Mouse (Mus musculus) monocyte, adult 59 days (primary cell): ENCODE data around the gene Aldh8a1. TPM values are rescaled to one million over a fixed set of nuclear protein-coding genes. Genes with fewer than 3 reads are reported as not detected.

Experiments used
- total RNA-seq, 2 experiments: library from RNA; stranded (reverse); gene quantifications; one replicate each; pipeline ENCODE4 v1.2.4; 2023

The Aldh8a1 gene
- total RNA-seq, result not detected

DNA sequence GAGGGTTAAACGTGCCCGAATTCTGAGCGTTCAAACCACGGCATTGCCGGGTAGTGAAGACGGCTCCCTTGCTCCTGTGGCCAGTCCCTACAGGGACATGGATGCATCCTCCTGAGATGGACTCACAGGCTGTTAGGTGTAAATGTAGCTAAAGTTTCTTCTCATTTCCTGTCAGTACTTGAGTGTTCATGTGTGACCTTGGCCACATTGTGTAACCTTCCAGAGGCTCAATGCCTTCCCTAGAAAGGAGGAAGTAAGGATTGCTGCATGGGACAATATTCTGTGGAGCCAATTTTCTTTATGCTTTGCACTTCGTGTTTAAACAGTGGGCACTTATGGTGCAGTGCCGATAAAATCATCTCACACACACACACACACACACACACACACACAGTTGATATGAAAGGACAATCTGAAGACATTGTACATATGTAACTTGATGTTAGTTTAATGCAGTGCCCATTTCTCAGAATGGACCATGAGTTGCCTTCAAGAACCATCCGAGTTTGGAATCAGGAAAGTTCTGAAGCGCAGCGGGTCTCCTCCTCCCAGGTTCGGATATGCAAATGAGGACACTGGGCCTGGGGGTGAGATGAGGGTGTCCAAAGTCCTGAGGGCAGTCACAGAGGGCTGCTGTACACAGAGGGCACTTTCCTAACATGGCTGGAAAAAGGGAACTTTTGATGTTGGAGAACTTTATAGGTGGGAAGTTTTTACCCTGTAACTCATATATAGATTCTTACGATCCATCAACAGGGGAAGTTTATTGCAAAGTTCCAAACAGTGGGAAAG is at the start of gene Aldh8a1:
Gene Aldh8a1, plus strand, starts transcription at position 610 of the 792 bp plus-strand sequence.

Other genes with a start within 250 kb of the Aldh8a1 start
- 1 to 10 TPM; 1.0 to 1.4 TPM for gene Myb, start 216.3 kb upstream of the Aldh8a1 start, total RNA-seq
- gene Hbs1l, start 81.3 kb upstream of the Aldh8a1 start, total RNA-seq, result 10 to 100 TPM; 54.9 to 55.9 TPM
- gene 1700020N01Rik, start 215.9 kb downstream of the Aldh8a1 start, total RNA-seq, result not detected